Mouse (Mus musculus) E14TG2a.4 (cell line): ENCODE measurements around the gene Fbxl21.

Experiments
- CTCF ChIP-seq: conservative IDR thresholded peaks from 2 replicates; pipeline ENCODE4 v1.5.1; 2014; ENCODE audit warnings: low read length
- NANOG ChIP-seq: IDR thresholded peaks from 2 replicates; pipeline ENCODE4 v1.6.1; 2014; ENCODE audit warnings: borderline replicate concordance, low read length, mixed read lengths

- no peak for TF ChIP-seq CTCF
- no peak for TF ChIP-seq NANOG
Observed at GRCm38 (mm10) chr13:56551661-56552060, 29.4 kb downstream of the Fbxl21 start.
